Mouse (Mus musculus) heart, adult 2 months (tissue): ENCODE measurements around the gene Srebf1. TPM values are rescaled to one million over a fixed set of nuclear protein-coding genes. Genes with fewer than 3 reads are reported as not detected.

Source experiments
- DNase-seq, 2 experiments: peaks; one replicate each; pipeline ENCODE4 v3.0.0; 2021
- H3K27ac ChIP-seq: fragments of 200-600 bp; 2 replicates; pipeline ENCODE4 v1.8.1; 2022
- H3K27me3 ChIP-seq: fragments of 200-500 bp; 2 replicates; pipeline ENCODE4 v1.6.1; 2012; ENCODE audit warnings: mild to moderate bottlenecking, low read length, inconsistent platforms, mixed read lengths; ENCODE audit not compliant: control insufficient read depth, insufficient read depth
- H3K36me3 ChIP-seq: fragments of 200-500 bp; 2 replicates; pipeline ENCODE4 v1.6.1; 2012; ENCODE audit warnings: low read length, inconsistent platforms; ENCODE audit not compliant: control insufficient read depth, insufficient read depth
- H3K4me1 ChIP-seq: fragments of 200-500 bp; 2 replicates; pipeline ENCODE4 v1.6.1; 2011; ENCODE audit warnings: low read length; ENCODE audit not compliant: control insufficient read depth, insufficient read depth
- H3K4me3 ChIP-seq: fragments of 200-600 bp; 2 replicates; pipeline ENCODE4 v1.8.1; 2022
- H3K79me2 ChIP-seq: fragments of 200-500 bp; replicated peaks from 2 replicates; pipeline ENCODE4 v1.6.1; 2012; ENCODE audit warnings: mild to moderate bottlenecking, inconsistent platforms, low read length, moderate library complexity, mixed read lengths; ENCODE audit not compliant: control insufficient read depth, insufficient read depth
- H3K9ac ChIP-seq: fragments of 200-500 bp; 2 replicates; pipeline ENCODE4 v1.6.1; 2012; ENCODE audit warnings: low read depth, mild to moderate bottlenecking, control low read depth, inconsistent platforms, low read length, mixed read lengths
- CTCF ChIP-seq: fragments of 200-600 bp; IDR thresholded peaks from 2 replicates; pipeline ENCODE4 v1.8.1; 2022; ENCODE audit warnings: antibody characterized with exemption, mild to moderate bottlenecking, moderate library complexity
- EP300 ChIP-seq: fragments of 200-500 bp; IDR thresholded peaks from 2 replicates; pipeline ENCODE4 v1.6.1; 2011; ENCODE audit warnings: low read depth, low read length, control low read depth; ENCODE audit not compliant: insufficient read depth
- POLR2A ChIP-seq: fragments of 200-500 bp; IDR thresholded peaks from 2 replicates; pipeline ENCODE4 v1.6.1; 2011; ENCODE audit warnings: mild to moderate bottlenecking, low read depth, low read length, control low read depth; ENCODE audit not compliant: insufficient read depth
- WGBS: fragments of 180-500 bp; shearing (Covaris S2); methylation state at CpG from one replicate; pipeline ENCODE4 v1.1.7; 2018; 5-methylcytosine and 5-hydroxymethylcytosine counted together
- intact Hi-C: fragments of 180-260 bp; cut with DNase I; formaldehyde crosslinking; loops from one replicate; pipeline ENCODE4 v1.15.1; 2025
- polyA plus RNA-seq: library from polyadenylated mRNA; depleted of rRNA; stranded (reverse); fragments of >200 nt; gene quantifications from 2 replicates; pipeline ENCODE4 v1.2.3, GENCODE M21; 2012
- total RNA-seq, 2 experiments: library from RNA; stranded (reverse); gene quantifications; 2 replicates each; pipeline ENCODE4 v1.2.3; 2021

Gene Srebf1
- total and polyA plus RNA-seq, 3 experiments, result 25.3 to 54.0 (median 35.4) TPM

- Histone ChIP-seq H3K36me3 (no peaks in the 10 kb centered on the region), H3K4me3 (peak overlapping the region; percentile 55), H3K4me1 (peaks cover 24% of the 10 kb centered on the region), H3K9ac (peak overlapping the region; percentile 55), H3K27ac (peak overlapping the region; percentile 55), H3K79me2 (peaks cover 2% of the 10 kb centered on the region; the same call in 1 of the 2 replicates), H3K27me3 (no peaks in the 10 kb centered on the region)
- TF ChIP-seq CTCF (no peak), EP300 (no peak), POLR2A (no peak)
- no peak for DNase-seq
- WGBS, result 9% methylated on average over 2 of the region's 2 CpGs
- intact Hi-C loops, result no loop called here
These were observed 12.5 kb downstream of the Srebf1 start for GRCm38 (mm10) chr11:60209933-60210249.

GRCm38 (mm10) chr11:60209217-60209932, 13.0 kb downstream of the Srebf1 start:
- Histone ChIP-seq H3K27me3 (no peaks in the 10 kb centered on the region), H3K4me3 (peak overlapping the region; percentile 55), H3K4me1 (peaks cover 24% of the 10 kb centered on the region), H3K79me2 (no peaks in the 10 kb centered on the region; the same call in 1 of the 2 replicates), H3K27ac (peak overlapping the region; percentile 55), H3K36me3 (no peaks in the 10 kb centered on the region), H3K9ac (peak overlapping the region; percentile 35)
- TF ChIP-seq POLR2A (no peak), EP300 (0 out of 2 replicates have a peak, but pooled peaks have one; percentile 18), CTCF (no peak)
- WGBS, result 29% methylated on average over 7 of the region's 7 CpGs
- DNase-seq, result peak; percentile 72 to 84
- intact Hi-C loops, result no loop called here

- H3K27me3 ChIP-seq, result no peaks in the 10 kb centered on the region
- H3K4me3 ChIP-seq, result no peak overlapping the region; the same call in 1 of the 2 replicates
- no peaks in the 10 kb centered on the region for H3K36me3 ChIP-seq
- WGBS, result 39% methylated on average over 4 of the region's 4 CpGs
- no peak for DNase-seq
- intact Hi-C loops, result no loop called here
- peak overlapping the region; percentile 13; the same call in 1 of the 2 replicates for H3K27ac ChIP-seq
- H3K4me1 ChIP-seq, result peaks cover 24% of the 10 kb centered on the region
- TF ChIP-seq CTCF (no peak), POLR2A (no peak)
- no peaks in the 10 kb centered on the region; the same call in 1 of the 2 replicates for H3K79me2 ChIP-seq
- peak overlapping the region; percentile 35; the same call in 1 of the 2 replicates for H3K9ac ChIP-seq
These were observed 13.7 kb downstream of the Srebf1 start for GRCm38 (mm10) chr11:60208712-60209111.

GRCm38 (mm10) chr11:60208201-60208600, 14.2 kb downstream of the Srebf1 start:
- Histone ChIP-seq H3K4me3 (no peak overlapping the region), H3K27ac (no peak overlapping the region; the same call in 1 of the 2 replicates), H3K36me3 (no peaks in the 10 kb centered on the region), H3K27me3 (no peaks in the 10 kb centered on the region), H3K79me2 (no peaks in the 10 kb centered on the region; the same call in 1 of the 2 replicates), H3K4me1 (peaks cover 24% of the 10 kb centered on the region), H3K9ac (peak overlapping the region; percentile 25; the same call in 1 of the 2 replicates)
- WGBS, result 63% methylated on average over 6 of the region's 6 CpGs
- no peak for DNase-seq
- TF ChIP-seq CTCF (no peak), EP300 (no peak), POLR2A (no peak)
- intact Hi-C loops, result no loop called here

- intact Hi-C loops, result no loop called here
- WGBS, result 72% methylated on average over 5 of the region's 5 CpGs
- peaks cover 21% of the 10 kb centered on the region for H3K4me1 ChIP-seq
- DNase-seq, result no peak
- H3K9ac ChIP-seq, result no peak overlapping the region
- no peaks in the 10 kb centered on the region for H3K27me3 ChIP-seq
- H3K4me3 ChIP-seq, result no peak overlapping the region
- TF ChIP-seq EP300, result no peak
- no peak for TF ChIP-seq CTCF
- TF ChIP-seq POLR2A, result no peak
- H3K27ac ChIP-seq, result no peak overlapping the region
- H3K79me2 ChIP-seq, result no peaks in the 10 kb centered on the region; the same call in 1 of the 2 replicates
- H3K36me3 ChIP-seq, result no peaks in the 10 kb centered on the region
These were observed 16.2 kb downstream of the Srebf1 start for GRCm38 (mm10) chr11:60206207-60206606.

- no peak overlapping the region for H3K9ac ChIP-seq
- no peak for DNase-seq
- H3K79me2 ChIP-seq, result no peaks in the 10 kb centered on the region; the same call in 1 of the 2 replicates
- no peak overlapping the region for H3K27ac ChIP-seq
- TF ChIP-seq POLR2A (no peak), EP300 (no peak), CTCF (no peak)
- H3K27me3 ChIP-seq, result no peaks in the 10 kb centered on the region
- intact Hi-C loops, result no loop called here
- no peak overlapping the region for H3K4me3 ChIP-seq
- no peaks in the 10 kb centered on the region for H3K36me3 ChIP-seq
- WGBS, result 81% methylated on average over 12 of the region's 12 CpGs
- H3K4me1 ChIP-seq, result peaks cover 15% of the 10 kb centered on the region
These were observed 17.4 kb downstream of the Srebf1 start for GRCm38 (mm10) chr11:60205026-60205425.
